Mouse (Mus musculus): Measurements from ENCODE around the gene Tenm4.

- TF ChIP-seq CTCF (IDR thresholded peaks at IDR 0.05; ENCODE audit: low read depth) (no peak), EP300 (IDR thresholded peaks at IDR 0.05; ENCODE audit: low read depth) (no peak)
Measured at GRCm38 (mm10) chr7:96772966-96773365, 601.9 kb downstream of the Tenm4 start.

Measured in liver, embryonic 14.5 days (tissue).